Mouse (Mus musculus) neural tube, embryonic 12.5 days (tissue): ENCODE measurements around the gene Agap1. TPM values are rescaled to one million over a fixed set of nuclear protein-coding genes. Genes with fewer than 3 reads are reported as not detected.

Source experiments
- ATAC-seq: fragments of 200-750 bp; cut with Nextera tagmentation; 2 replicates; pipeline ENCODE4 v1.8.0; 2017; ENCODE audit warnings: low read depth, mild to moderate bottlenecking, moderate TSS enrichment, moderate library complexity; ENCODE audit not compliant: low FRiP score
- H3K27ac ChIP-seq: fragments of 300-500 bp; sonication (generic); 2 replicates; pipeline ENCODE4 v1.5.1; 2016
- H3K27me3 ChIP-seq: fragments of 300-500 bp; sonication (generic); replicated peaks from 2 replicates; pipeline ENCODE4 v1.6.1; 2016; ENCODE audit warnings: mild to moderate bottlenecking
- H3K36me3 ChIP-seq: fragments of 300-500 bp; sonication (generic); 2 replicates; pipeline ENCODE4 v1.6.1; 2016; ENCODE audit warnings: mild to moderate bottlenecking
- H3K4me1 ChIP-seq: fragments of 300-500 bp; sonication (generic); 2 replicates; pipeline ENCODE4 v1.6.1; 2016
- H3K4me2 ChIP-seq: fragments of 300-500 bp; sonication (generic); replicated peaks from 2 replicates; pipeline ENCODE4 v1.6.1; 2016; ENCODE audit warnings: mild to moderate bottlenecking
- H3K4me3 ChIP-seq: fragments of 300-500 bp; sonication (generic); 2 replicates; pipeline ENCODE4 v1.5.1; 2016
- H3K9ac ChIP-seq: fragments of 300-500 bp; sonication (generic); 2 replicates; pipeline ENCODE4 v1.6.1; 2016; ENCODE audit warnings: mild to moderate bottlenecking
- H3K9me3 ChIP-seq: fragments of 300-500 bp; sonication (generic); 2 replicates; pipeline ENCODE4 v1.6.1; 2016; ENCODE audit warnings: mild to moderate bottlenecking
- WGBS: fragments of 180-500 bp; shearing (Covaris S2); methylation state at CpG from one replicate; pipeline ENCODE4 v1.1.7; 2016; 5-methylcytosine and 5-hydroxymethylcytosine counted together
- polyA plus RNA-seq: library from polyadenylated mRNA; unstranded; fragments of >200 nt; fragmentation: Nextera tagmentation; extraction: Ambion mirVana; gene quantifications from 2 replicates; pipeline ENCODE4 v1.2.1, GENCODE M21; 2016

Gene Agap1
- polyA plus RNA-seq, 1 experiment from 2014 or later = 76.1 TPM

DNA sequence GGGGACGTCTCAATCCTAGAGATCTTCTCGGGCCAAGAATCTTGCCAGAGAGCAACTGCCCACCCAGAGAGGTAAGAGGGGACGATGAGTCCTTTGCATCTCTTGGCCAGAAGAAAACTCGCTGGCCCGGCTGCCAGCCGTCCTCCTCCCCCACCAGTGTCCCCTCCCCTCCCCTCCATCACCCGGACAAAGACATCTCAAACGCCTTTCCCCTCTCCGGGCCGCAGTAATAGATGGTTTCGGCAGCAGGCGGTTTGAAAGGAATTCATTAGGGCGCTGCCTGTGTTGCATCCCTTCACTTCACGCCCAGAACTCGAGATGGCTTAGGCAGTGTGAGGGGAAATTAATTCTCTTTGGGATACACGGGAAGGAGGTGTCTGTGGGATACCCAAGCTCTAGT is 478.0 kb downstream of the Agap1 start:
- Histone ChIP-seq H3K36me3 (no peaks in the 10 kb centered on the region), H3K27ac (peak overlapping the region; percentile 6; the same call in 1 of the 2 replicates), H3K27me3 (peaks cover 56% of the 10 kb centered on the region), H3K4me1 (peaks cover 52% of the 10 kb centered on the region), H3K9ac (peak overlapping the region; percentile 61; the same call in 1 of the 2 replicates), H3K4me3 (peak overlapping the region; percentile 87), H3K4me2 (peak overlapping the region; percentile 85), H3K9me3 (no peaks in the 10 kb centered on the region)
- 0% methylated on average over 16 of the region's 16 CpGs for WGBS
- no peak for ATAC-seq

DNA sequence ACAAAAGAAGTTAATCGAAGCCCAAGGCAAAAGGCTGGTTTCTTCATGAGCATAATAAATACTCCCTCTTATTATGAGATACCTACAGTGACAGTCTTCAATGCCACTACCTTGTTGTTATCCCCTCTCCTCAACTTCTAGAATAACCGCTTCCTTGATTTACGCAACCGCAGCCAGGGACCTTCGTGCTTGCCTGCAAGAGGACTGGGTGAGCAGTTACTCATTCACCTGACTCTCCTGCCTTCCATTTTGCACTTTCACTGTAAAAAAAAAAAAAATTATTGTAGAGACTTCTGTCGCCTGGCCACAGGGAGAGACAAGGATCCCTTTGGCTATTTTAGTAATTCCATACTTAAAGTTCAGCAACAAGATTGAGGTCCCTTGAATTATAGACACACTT is 478.4 kb downstream of the Agap1 start:
- H3K27ac ChIP-seq = peak overlapping the region; percentile 6; the same call in 1 of the 2 replicates
- peaks cover 51% of the 10 kb centered on the region for H3K4me1 ChIP-seq
- H3K9ac ChIP-seq = peak overlapping the region; percentile 61; the same call in 1 of the 2 replicates
- no peak for ATAC-seq
- H3K4me2 ChIP-seq = peak overlapping the region; percentile 85
- peak overlapping the region; percentile 87 for H3K4me3 ChIP-seq
- H3K27me3 ChIP-seq = peaks cover 61% of the 10 kb centered on the region
- no peaks in the 10 kb centered on the region for H3K9me3 ChIP-seq
- H3K36me3 ChIP-seq = no peaks in the 10 kb centered on the region
- 4% methylated on average over 6 of the region's 6 CpGs for WGBS

DNA sequence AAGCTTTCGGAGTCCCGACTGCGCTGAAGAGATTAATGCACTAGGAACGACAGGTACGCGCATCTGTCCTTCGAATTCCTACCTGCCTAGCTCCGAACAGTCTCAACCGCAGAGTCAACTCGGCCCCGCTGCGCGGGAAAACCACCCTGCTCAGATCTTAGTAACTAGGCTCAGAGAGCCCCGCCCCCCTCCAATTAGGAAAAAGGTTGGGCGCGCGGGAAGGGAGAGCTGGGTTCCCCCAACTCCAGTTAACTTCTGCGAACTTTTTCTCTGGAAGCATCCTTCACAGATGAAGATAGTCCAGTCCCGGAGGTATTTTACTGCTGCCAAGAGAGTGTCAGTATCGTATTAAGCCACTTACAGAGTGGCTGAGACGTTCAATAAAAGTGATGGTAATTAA is 479.2 kb downstream of the Agap1 start:
- H3K27ac ChIP-seq = no peak overlapping the region
- H3K27me3 ChIP-seq = peaks cover 60% of the 10 kb centered on the region
- H3K9ac ChIP-seq = peak overlapping the region; percentile 13; the same call in 1 of the 2 replicates
- ATAC-seq = no peak
- peaks cover 44% of the 10 kb centered on the region for H3K4me1 ChIP-seq
- under 1% methylated on average over 21 of the region's 21 CpGs for WGBS
- no peaks in the 10 kb centered on the region for H3K36me3 ChIP-seq
- no peaks in the 10 kb centered on the region for H3K9me3 ChIP-seq
- H3K4me2 ChIP-seq = peak overlapping the region; percentile 85
- peak overlapping the region; percentile 15; the same call in 1 of the 2 replicates for H3K4me3 ChIP-seq

DNA sequence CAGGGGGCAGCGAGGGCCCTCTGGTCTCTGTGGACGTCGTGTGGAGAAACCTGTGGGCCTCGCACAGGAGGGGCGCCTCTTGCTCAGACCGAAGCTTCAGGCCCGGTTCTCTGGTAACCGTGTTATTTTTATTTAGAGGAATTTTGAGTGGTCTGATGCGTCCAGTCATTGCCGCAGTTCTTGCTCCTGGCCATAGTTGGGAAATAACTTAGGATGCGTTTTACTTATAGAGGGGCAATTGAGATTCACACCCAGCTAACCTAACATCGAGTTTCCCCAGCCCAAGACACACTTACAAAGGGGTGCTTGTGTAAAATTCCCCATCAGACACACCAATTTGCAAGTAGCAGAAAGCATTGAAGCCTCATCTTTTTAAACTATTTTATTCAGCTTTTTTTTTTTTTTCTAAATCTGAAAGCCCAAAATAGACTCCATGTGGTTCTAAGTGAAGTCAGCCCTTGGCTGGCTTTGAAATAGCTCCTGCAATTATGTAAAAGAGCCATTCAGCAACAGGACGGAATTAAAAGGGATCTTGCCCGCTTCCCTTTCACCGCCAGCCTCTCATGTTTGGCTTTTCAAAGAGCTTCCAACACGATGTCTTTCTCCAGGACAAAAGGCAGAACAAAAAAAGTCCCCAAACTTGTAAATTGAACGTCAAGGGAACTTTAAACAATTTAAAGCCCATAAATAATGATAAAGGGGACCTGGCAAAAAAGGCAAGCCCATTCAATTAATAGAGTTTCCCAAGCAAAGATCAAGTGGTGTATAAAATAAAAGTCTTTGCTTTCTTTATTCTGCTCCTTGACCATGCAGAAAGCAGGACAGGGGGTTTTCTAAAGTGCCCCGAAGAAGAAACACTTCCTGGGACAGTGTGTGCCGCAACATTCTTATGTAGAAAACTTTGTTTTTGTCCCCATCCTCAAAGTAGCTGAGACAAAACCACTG is 480.0 kb downstream of the Agap1 start:
- H3K9ac ChIP-seq = no peak overlapping the region
- H3K9me3 ChIP-seq = no peaks in the 10 kb centered on the region
- H3K36me3 ChIP-seq = no peaks in the 10 kb centered on the region
- no peak for ATAC-seq
- no peak overlapping the region for H3K27ac ChIP-seq
- H3K4me1 ChIP-seq = peaks cover 37% of the 10 kb centered on the region
- peaks cover 65% of the 10 kb centered on the region for H3K27me3 ChIP-seq
- peak overlapping the region; percentile 85 for H3K4me2 ChIP-seq
- H3K4me3 ChIP-seq = peak overlapping the region; percentile 15; the same call in 1 of the 2 replicates
- WGBS = 2% methylated on average over 19 of the region's 19 CpGs

DNA sequence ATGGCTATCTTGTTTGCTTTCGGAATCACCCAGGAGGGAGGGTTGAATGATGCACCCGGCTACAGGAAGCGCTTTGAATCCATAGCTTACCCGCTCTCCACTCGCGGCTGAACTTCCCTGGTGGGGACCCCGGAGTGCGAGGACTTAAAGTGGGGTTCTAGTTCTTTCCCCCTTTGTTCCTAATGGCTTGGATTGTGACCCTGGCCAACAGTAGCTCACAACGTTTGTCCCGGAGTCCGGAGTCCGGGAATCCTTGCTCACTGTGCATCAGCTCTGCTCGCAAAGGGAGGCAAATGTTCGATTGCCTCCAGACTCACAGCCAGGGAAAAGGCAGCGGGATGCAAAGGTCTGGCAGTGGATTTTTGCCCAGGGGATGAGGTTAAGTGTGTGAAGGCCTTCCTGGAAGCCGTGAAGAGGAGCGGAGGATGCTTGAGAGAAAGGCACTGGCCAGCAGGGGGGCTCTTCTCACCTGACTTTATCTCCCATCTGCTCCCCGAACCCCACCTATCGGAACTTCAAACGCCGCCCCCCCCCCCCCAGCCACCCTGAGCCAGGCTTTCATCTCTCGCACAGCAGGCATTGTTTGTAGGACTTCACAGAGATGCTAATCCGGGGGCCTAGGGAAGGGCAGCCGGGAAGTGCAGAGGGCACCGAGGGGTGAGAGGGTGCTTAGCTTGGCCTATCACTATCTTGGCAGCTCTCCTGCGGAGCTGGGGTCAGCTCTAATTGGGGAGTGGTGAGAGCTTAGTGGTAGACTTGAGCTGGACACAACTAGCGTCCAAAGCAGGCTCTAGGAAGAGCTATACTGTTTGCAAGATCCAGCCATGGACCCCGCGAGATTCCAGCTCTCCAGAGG is 481.1 kb downstream of the Agap1 start:
- H3K27ac ChIP-seq = no peak overlapping the region
- peaks cover 42% of the 10 kb centered on the region for H3K4me1 ChIP-seq

DNA sequence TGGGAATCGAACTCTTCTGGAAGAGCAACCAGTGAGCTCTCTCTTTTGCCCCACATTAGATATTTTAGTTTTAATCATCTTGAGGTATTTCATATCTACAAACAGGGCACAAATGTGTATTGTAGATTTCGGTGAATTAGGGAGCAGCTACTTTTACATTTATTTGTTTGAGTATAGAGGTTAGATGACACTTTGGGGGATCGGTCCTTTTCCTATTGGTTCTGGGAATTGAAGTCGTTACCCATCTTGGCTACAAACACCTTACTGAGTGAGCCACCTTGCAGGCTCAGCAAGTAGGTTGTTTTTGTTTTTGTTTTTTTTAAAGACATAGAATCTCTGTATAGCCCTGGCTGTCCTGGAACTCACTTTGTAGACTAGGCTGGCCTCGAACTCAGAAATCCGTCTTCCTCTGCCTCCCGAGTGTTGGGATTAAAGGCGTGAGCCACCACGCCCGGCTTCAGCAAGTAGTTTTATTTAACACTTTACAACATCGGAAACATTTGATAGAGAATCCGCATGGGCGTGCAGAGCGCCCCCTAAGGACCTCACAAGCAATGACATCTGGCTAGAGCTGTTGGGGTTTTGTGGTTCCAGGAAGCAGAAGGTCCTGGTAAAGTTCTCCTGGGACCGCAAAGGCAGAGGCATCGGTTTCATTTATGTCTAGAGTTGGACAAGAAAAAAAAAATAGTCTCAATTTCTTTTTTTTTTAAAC is 484.4 kb downstream of the Agap1 start:
- 41% methylated on average over 16 of the region's 16 CpGs for WGBS
- H3K27me3 ChIP-seq = peaks cover 65% of the 10 kb centered on the region
- H3K4me3 ChIP-seq = no peak overlapping the region
- H3K4me2 ChIP-seq = no peak overlapping the region
- no peak overlapping the region for H3K27ac ChIP-seq
- ATAC-seq = no peak
- H3K36me3 ChIP-seq = no peaks in the 10 kb centered on the region
- H3K9me3 ChIP-seq = no peaks in the 10 kb centered on the region
- H3K9ac ChIP-seq = no peak overlapping the region
- peaks cover 40% of the 10 kb centered on the region for H3K4me1 ChIP-seq

More for the DNA sequence above, 481.1 kb downstream of the Agap1 start:
- Histone ChIP-seq H3K4me3 (no peak overlapping the region), H3K27me3 (peaks cover 68% of the 10 kb centered on the region), H3K9ac (no peak overlapping the region), H3K9me3 (no peaks in the 10 kb centered on the region), H3K4me2 (peak overlapping the region; percentile 51), H3K36me3 (no peaks in the 10 kb centered on the region)
- 1% methylated on average over 29 of the region's 29 CpGs for WGBS
- ATAC-seq = no peak

DNA sequence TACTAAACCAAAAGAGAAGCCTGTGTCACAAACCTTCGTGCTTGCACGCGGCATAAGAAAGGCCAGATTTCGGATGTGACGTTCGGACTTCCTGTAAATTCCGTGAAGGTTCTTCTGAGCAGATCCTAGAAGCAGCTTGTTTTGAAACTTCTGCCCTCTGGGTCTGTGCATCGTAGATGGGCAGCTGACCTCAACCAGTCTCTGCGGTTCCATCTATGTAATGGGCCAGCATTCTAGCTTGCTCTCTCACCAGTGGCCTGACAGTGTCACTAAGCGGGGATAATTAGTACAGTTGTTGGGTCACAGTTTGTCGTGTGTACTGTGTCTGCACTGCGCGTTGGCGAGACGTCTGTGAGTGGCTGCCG is 485.0 kb downstream of the Agap1 start:
- Histone ChIP-seq H3K4me2 (no peak overlapping the region), H3K4me1 (peaks cover 36% of the 10 kb centered on the region), H3K36me3 (no peaks in the 10 kb centered on the region), H3K27ac (no peak overlapping the region), H3K9me3 (no peaks in the 10 kb centered on the region), H3K4me3 (no peak overlapping the region), H3K27me3 (peaks cover 66% of the 10 kb centered on the region), H3K9ac (no peak overlapping the region)
- no peak for ATAC-seq
- 41% methylated on average over 16 of the region's 16 CpGs for WGBS

DNA sequence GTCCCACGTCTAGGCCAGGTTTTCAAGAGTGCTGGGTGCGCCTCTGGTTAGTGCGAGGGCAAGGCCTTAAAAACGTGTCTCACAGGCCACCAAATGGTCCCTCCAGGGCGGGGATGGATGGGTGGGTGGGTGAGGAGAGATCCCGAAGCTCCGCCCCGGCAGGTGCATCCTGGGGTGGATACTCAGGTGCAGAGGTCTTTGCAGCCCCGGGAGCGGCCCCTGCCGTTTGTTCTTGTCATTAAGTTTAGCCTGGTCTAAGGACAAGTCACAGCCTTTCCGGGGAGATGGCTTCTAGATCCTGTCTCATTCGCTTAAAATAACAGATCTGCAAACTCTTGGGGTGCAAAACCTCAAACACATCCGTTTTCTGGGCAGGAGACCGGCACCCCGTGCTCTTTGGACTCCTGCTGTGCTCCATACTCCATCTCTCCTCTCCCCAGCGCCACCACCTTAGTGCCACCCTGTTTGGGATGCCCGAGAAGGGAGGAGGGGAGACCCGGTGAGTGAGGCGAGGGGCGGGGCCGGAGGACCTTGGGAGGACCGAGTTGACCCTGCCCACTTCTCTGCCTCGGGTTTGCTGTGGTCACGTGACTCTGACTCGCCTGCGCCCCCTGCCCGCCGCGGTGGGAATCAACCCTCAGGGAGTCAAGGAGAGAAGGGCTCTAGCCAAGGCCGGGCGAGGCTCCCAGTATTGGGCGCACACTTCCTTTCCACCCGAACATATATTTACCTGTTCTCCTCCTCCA is 485.5 kb downstream of the Agap1 start:
- no peaks in the 10 kb centered on the region for H3K36me3 ChIP-seq
- H3K4me3 ChIP-seq = 0 out of 2 replicates have a peak overlapping the region, but pooled peaks have one; percentile 7
- H3K27ac ChIP-seq = no peak overlapping the region
- H3K9me3 ChIP-seq = no peaks in the 10 kb centered on the region
- no peak; the same call in 1 of the 2 replicates for ATAC-seq
- H3K4me1 ChIP-seq = peaks cover 36% of the 10 kb centered on the region
- H3K9ac ChIP-seq = no peak overlapping the region
- peaks cover 65% of the 10 kb centered on the region for H3K27me3 ChIP-seq
- H3K4me2 ChIP-seq = peak overlapping the region; percentile 41
- 5% methylated on average over 34 of the region's 34 CpGs for WGBS

DNA sequence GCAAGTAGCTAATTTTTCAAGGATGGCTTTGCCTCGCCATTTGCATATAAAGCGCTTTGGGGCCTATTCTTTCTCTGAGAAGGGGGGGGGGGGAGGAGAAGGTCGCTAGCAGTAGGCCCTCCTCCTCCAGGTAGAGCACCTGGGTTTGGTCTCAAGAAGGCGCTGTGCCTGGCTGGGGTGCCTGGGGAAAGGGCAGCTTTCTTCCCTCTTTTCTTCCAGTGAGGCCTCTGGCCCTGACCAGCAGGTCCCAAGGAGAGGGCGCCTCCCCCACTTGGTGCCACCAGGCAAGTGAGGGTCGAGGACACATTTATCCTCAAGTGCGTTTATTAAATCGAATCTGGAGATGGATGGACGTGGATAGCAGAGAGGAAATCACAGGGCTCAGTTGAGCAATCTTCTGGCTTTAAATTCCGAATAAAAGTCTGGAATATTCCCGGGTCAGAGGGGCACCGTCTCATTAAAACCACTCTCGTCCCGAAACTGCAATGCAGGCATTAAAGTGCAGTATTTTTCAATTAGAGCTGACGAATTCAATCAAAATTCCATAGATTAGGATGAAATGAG is 486.4 kb downstream of the Agap1 start:
- Histone ChIP-seq H3K4me3 (no peak overlapping the region), H3K9ac (no peak overlapping the region), H3K4me2 (peak overlapping the region; percentile 86), H3K9me3 (no peaks in the 10 kb centered on the region), H3K27me3 (peaks cover 60% of the 10 kb centered on the region), H3K4me1 (peaks cover 27% of the 10 kb centered on the region), H3K27ac (no peak overlapping the region), H3K36me3 (no peaks in the 10 kb centered on the region)
- WGBS = 9% methylated on average over 15 of the region's 15 CpGs
- no peak for ATAC-seq

DNA sequence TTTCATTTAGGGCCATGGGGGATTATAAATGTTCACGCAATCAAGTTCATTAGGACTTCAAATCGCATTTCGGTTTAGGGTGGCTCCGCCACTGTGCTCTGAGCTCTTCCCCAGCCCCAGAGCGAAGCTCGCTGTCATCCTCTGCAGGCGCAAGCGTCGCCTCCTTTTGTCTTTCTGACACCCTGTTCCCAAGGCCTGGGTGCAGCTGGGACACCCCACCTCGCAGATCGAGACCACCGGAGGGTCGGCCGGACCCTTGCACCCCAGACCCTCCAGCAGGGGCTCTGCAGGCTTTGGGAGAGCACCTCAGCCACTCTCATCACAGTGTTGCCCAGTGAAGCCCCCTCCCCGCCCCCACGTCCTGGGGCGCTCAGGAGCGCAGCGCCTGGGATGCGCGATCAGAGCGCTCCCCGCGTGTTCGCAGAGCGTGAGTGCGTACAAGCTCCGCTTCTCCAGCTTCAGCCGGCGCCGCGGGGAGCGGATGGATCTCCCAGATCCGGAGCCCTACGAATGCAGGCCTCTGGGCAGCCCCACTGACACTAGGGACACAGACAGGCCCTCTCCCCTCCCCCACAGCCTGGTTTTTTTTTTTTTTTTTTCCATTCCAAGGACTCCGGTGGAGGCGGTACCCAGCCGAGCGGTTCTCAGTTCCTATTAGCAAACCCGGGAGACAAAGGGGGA is 487.2 kb downstream of the Agap1 start:
- Histone ChIP-seq H3K4me1 (peaks cover 22% of the 10 kb centered on the region), H3K4me2 (peak overlapping the region; percentile 86), H3K4me3 (peak overlapping the region; percentile 36), H3K27me3 (peaks cover 55% of the 10 kb centered on the region), H3K27ac (peak overlapping the region; percentile 72), H3K9ac (peak overlapping the region; percentile 59), H3K36me3 (no peaks in the 10 kb centered on the region), H3K9me3 (no peaks in the 10 kb centered on the region)
- peak; percentile 57 for ATAC-seq
- under 1% methylated on average over 40 of the region's 40 CpGs for WGBS
